Mouse (Mus musculus): ENCODE results near the gene Ascl2.

Gene Ascl2

DNA sequence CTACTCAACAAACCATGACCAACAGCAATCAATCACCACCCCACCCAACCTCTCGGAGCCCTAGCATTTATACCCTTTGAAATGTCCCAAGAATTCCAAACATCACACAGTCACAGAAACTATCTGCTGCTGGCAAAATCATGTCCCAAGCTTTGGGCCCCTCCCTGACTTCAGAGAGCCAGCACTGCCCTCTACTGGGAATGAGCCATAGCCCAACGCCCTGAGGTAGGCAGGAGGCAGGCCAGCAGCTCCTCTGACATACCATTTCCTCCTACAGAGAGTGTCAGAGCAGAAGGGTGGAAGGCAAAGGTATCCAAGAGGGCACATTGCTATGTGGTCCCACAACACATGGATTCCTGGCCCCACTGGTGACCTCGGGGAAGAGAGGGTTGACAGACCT is 33.6 kb upstream of the Ascl2 start:
- DNase-seq (ENCODE audit: low spot score in 2 of 2), result no peak

DNA sequence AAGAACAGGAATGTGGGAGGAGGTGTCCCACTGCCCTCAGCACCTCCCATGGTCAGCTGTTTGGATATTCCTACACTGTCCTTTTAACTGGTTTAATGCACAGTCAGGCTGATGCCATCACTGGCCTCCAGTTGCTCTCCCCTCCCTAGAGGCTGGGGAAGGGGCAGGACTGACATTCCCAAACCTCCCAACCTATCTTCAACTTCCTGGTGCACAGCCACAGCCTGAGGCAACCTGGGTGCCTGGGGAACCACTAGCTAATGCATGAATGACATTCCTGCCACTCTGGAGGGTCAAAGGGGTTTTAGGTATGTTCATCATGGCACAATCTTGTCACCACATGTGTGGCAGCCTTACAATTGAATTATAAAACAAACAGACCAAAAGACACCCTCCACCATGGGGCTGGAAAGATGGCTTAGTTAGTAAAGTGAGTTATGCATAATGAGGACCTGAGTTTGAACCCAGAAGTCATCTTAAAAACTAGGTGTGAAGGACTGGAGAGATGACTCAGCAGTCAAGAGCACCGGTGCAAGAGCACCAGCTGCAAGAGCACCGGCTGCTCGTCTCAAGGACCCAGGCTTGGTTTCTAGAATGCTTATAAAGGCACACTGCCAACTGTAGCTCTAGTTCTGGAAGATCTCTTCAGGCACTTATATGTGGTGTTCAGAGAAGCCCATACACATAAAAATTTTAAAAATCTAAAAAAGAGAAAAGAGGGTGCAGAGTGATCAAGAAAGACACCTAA is 28.5 kb upstream of the Ascl2 start:
- no peak for DNase-seq (ENCODE audit: low spot score in 2 of 2)

DNA sequence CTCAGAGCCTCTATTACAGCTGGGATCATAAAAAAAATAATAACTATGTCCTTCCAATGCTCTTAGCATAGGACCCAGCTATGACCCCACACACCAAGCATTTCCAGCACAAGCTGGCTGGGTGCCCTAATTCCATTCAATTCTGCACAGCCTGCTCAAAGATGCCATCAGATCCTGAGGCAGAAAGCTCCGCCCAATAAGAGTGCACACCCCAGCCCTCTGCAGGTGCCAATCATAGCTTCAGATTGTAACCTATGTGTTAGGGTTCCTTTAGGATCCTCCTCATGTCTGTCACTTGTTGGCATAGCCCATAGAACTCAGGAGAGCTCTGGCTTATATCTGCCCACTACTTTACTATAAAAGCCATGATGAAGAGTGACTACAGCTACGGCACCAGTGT is 27.9 kb upstream of the Ascl2 start:
- DNase-seq (ENCODE audit: low spot score in 2 of 2), result no peak

DNA sequence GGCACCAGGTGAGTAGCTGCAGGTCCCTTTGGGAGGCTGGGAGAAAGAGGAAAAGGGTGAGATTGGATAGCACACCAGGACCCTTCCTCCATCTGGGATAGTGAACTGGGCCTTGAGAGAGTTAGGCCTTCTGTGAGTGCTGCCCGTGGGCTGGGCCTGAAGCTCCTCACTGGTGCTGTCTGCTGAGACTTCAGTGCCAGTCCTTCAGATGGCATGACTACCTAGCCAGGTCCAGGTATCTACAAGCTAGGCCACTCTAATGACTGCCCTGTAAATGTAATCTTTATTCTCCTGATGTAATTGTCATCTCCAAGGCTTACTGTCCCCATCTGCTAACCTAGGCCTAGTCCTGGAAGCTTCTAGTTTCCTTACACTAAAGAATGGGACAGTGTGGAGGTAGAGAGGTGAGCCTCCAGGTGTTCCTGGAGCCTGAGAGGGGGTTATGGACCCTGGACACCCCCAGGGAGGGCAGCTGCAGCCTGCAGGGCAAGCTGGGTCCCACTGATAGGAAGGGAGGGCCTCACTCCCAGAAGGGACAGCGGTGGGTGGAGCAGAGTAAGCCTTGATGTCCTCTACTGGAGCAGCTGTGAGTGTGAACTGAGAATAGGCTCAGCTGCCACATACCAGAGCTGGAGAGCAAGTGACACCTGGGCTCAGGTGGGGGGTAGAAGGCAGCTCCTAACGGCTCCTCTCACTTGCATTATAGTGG is 26.7 kb upstream of the Ascl2 start:
- no peak for DNase-seq (ENCODE audit: low spot score in 2 of 2)

DNA sequence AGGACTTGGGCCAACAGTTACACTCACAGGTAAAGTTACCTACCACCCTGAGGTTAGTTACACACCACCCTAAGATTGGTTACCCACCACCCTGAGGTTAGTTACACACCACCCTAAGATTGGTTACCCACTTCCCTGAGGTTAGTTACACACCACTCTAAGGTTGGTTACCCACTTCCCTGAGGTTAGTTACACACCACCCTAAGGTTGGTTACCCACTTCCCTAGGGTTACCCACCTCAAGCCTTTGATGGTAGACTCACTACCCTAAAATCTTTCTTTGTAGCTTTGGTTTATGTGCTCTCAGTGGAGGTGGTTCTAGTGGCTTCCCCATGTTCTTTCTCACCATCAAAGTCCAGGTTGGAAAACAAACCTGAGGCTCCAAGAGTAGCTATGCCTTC is 25.9 kb upstream of the Ascl2 start:
- no peak for DNase-seq (ENCODE audit: low spot score in 2 of 2)

DNA sequence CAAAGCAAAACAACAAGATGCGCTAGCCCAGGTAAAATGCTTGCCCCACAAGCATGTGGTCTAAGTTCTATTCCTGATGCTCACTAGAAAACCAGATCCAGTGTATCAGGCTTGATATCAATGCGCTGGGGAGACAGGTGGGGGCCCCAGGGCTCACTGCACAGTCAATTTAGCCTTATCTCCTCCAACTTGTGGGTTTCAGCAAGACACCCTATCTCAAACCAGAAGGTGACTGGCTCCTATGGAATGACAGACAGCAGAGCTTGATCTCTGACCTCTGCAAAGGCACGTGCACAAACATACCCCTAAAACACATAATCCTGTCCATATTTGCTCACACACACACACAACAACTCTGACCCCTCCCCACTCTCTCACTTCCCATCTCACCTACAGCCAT is 18.7 kb upstream of the Ascl2 start:
- no peak for DNase-seq (ENCODE audit: low spot score in 2 of 2)

DNA sequence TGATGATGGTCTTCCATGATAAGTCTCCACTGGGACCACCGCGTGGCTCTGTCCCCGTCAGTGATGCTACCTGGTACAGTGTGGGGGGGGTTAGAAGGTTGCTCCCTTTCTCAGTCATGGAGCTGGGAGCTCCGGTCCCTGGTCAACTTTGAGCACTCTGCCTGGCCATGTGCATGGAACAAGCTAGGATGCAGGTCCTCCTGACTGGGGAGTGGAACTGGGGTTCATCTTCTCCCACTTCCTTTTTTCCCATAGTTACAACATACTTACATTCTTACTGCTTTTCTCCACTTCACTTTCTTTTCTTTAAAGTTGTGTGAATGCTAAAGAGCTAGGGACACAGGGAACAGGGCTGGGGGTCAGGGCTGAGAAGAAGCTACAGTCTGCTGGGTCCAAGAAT is 16.1 kb upstream of the Ascl2 start:
- DNase-seq (ENCODE audit: low spot score in 2 of 2), result no peak

DNA sequence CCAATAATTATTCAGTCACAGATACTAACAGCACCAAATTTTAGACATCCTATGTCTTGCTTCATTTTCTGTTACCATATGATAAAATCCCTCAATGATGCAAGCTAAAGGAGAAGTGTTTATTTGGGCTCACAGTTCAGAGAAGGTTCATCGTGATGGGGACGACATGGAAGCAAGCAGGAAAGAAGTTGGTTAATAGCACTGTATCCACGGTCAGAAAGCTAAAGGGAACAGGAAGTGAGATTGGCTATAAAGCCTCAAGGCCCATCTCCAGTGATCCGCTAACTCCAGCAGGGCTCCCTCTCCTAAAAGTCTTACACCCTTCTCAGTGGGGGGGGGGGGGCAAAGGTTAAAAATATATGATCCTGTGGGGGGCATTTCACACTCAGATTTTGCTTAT is 12.8 kb upstream of the Ascl2 start:
- DNase-seq (ENCODE audit: low spot score in 2 of 2), result no peak

DNA sequence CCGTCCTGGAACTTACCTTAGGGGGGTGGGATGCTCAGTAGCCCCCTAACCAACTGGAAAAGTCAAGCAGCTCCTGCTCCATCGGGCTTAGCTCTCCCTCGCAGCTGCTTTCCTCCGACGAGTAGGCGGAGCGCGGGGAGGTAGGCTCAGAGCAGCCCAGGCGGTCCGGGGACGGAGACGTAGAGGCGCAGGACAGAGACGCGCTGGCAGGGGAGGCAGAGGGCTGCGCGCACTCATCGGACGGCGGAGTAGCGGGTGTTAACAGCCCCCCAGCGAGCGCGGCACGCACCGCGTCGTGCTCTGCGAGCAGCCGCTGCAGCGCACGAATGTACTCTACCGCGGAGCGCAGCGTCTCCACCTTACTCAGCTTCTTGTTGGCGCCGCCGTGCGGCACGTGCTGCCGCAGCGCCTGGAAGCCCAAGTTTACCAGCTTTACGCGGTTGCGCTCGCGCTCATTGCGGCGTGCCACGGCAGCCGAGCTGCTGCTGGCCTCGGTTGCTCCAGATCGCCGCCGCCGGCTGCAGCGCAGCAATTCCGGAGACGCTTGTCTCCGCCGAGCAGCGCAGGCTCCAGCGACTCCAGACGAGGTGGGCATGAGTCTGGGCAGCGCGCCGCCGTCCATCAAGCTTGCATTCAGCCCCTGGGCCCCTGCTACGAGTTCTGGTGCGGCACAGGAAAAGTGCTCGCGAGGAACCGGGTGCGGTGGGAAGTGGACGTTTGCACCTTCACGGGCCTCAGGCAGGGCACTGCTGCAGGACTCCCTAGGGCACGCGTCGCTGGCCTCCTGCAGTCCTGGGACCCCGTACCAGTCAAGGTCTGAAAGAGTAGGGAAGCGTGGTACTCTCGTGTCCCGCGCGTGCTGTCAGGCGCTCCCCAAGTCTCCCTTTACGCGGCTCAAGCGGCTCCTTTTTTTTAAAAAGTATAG is 918 bp downstream of the Ascl2 start:
- DNase-seq (ENCODE audit: low spot score in 2 of 2), result no peak

DNA sequence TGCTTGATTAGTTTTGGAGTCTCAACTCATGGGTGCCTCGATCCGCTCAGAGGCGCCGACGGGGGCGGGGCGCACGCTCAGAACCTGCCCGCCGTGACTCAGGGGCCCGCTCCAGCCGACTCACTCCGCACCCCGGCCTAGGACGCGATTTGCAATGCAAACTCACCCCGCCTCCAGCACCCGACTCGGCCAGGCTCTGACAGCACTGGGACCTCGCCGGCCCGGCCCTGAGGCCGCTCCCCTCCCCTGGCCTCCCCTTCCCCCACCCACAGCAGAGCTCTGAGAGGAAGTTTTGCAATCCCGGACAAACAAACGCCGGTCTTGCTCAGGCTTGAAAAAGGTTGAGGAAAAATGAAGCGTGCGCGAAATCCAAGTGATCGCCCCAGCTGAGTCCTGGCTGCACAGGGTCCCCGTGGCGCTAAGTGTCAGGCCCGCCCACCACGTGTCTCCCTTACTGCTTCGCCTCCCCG is 1.6 kb downstream of the Ascl2 start:
- DNase-seq (ENCODE audit: low spot score in 2 of 2), result no peak

DNA sequence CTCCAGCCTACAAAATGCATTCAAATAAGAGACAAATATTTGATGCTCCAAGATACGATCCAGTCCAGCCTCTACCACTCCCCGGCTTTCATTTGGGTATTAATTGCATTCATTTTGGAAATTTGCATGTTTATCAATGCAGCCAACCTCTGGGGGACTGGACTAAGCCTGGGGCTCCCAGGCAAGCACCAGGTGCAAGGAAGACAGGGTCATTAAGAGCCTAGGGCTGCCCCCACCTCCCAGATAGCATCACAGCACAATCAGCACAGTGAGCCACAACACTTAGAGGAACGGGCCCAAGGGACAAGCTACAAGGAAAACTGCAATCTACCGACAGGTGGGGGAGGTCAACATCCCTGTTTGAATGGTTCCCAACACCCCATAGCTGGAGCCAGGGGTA is 9.3 kb downstream of the Ascl2 start:
- DNase-seq (ENCODE audit: low spot score in 2 of 2), result no peak

DNA sequence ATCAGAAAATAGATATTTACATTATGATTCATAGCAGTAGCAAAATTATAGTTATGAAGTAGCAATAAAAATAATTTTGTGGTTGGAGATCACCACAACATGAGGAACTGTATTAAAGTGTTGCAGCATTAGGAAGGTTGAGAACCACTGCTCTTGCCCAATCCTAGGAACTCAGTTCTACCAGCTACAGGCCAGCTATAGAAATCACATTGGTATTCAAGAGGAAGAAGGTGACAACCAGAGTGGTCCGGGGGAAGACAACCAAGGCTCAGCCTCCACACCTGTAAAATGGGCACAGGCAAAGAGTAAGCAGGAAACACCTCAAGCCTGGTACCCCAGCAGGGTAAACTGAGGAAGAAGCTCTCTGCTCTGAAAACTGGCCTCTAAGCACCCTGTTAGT is 10.2 kb downstream of the Ascl2 start:
- no peak for DNase-seq (ENCODE audit: low spot score in 2 of 2)

DNA sequence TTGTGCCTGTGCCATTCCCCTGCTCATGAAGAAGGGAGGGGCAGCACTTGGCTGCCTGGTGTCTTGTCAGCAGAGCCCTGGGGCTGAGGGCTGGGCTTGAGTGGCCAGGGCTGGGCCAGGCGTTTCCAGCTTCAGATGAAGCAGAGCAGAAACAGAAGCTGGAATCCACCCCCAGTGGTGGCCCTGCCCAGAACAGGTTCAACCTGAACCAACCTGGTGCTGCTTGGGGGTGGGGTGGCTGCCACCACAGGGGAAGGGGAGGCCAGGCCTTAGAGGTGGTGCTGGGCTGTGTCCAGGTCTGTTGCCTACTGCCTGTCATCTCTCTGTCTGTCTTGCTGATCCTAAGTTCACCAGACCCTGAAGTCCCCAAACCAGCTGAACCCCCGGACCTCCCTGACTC is 13.0 kb downstream of the Ascl2 start:
- DNase-seq (ENCODE audit: low spot score in 2 of 2), result no peak

DNA sequence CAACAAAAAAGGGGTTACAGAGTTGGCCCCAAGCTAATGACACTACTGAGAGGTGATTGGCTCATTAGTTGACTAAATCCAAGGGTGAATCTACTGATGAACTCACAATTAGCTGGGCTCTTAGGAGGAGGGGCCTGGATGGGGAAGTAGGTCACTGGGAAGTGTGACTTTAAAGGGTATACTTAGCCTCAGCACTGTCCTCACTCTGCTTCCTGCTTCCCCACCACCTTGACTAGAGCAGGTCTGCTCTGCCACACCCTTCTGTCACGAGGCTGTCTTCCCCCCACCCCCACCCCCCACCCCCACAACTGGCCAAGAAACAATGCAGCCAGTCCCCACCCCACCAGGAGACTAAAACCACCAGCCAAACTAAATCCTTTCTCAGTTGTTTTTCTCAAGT is 19.5 kb downstream of the Ascl2 start:
- DNase-seq (ENCODE audit: low spot score in 2 of 2), result no peak

DNA sequence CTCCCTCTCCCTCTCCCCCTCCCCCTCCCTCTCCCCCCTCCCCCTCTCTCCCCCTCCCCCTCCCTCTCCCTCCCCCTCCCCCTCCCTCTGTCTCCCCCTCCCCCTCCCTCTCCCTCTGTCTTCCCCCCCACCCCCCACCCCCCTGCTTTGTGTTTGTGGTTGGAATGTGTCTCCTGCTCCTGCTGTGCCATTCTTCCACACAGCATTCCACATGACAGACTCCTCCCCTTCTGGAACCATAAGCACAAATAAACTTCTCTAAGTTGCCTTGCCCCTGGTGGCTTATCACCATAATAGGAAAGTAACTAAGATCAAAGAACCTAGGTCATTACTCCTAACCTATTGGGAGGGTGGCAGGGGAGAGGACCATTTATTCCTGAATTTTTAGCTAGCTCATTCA is 31.4 kb downstream of the Ascl2 start:
- no peak for DNase-seq (ENCODE audit: low spot score in 2 of 2)

DNA sequence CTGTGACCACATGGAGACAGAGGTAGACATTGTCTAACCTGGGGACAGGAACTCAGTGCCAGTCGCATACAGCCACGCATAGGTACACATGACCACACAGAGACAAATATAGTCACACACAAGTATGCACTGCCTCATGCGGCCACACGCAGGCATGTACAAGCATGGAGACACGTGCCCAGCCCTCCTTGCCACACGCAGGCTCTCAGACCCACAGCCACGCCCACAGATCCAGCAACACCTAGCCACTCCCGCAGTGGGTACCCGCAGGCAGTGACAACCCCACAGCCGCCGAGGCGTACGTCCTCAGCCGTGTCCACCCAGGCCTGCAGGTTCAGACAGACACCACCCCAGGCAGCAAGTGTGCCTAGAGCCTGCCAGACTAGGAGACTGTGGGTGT is 33.4 kb downstream of the Ascl2 start:
- no peak for DNase-seq (ENCODE audit: low spot score in 2 of 2)

DNA sequence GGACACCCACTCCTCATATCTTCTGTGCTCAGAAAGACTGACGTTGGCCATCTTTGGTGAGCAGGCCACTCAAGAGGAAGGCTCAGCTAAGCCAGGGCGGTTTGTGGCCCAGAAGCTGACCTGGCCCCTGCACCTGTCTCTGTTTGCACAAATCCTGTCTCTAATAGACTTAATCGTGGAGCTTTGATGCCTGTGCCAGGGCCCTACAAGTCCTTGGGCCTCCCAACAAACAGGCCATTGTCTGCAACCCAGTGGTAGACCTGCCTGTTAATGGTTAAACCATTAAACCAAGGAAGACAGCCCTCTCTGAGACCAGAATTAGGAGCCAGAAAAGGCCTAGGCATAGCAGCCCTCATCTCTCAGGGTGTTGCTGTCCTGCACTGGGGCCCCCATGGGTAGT is 36.6 kb downstream of the Ascl2 start:
- no peak for DNase-seq (ENCODE audit: low spot score in 2 of 2)

DNA sequence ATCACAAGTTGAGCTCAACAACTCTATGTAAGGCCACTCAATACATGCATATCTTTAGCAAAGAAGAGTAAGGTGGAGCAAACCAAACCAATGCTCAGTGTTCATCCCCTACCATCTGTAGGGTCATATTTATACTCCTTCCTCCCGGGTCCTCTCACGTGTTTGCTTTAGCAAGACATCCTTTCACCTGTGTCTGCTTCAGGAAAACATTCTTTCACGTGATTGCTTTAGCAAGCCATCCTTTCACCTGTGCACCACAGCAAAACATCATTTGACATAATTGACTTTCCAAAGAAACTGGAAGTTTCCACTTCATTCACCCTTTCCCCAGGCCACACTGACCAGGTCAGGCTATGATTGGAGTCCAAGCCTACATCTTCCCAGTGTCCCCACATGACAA is 38.0 kb downstream of the Ascl2 start, which contains the start of gene Th:
Th (minus strand) TSS at position 101 of the 400 bp plus-strand sequence.
- DNase-seq (ENCODE audit: low spot score in 2 of 2), result no peak

DNA sequence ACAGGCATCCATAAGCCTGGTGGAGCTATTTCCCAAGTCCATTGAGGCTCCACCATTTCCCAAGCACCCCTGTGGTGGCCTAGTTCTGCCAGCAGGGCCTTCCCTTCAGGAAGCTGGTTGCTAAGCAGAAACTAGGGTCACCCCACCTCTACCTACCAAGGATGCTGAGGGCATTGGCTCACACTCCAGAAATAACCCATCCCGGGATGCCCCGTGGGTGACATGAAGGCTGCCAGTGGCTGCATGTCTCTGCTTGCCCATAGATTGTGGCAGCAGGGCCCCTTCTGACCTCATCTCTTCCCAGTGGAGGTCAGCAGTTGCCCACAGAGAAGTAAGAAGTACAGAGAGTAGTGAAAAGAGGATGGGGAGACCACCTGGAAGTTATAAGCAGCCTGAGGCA is 39.5 kb downstream of the Ascl2 start:
- peak; percentile 7 to 36 for DNase-seq (ENCODE audit: low spot score in 2 of 2)

DNA sequence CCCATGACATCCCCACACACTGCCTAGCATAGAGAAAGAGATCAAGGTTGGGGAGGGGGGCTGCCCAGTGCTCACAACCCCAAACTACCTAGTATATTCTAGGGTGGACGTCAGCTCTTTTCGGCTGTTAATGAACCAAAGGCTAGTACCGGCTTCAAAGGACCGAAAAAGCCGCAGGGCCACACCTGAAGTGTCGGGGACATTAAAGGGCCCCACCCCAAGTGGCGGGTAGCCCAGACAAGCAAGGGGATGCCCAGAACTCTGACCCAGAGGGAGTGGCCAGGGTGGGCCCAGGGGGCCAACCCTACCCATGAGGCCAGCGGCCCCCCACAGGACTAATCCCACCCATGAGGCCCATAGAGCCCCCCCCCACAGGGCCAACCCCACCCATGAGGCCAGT is 41.8 kb downstream of the Ascl2 start:
- DNase-seq (ENCODE audit: low spot score in 2 of 2), result no peak

DNA sequence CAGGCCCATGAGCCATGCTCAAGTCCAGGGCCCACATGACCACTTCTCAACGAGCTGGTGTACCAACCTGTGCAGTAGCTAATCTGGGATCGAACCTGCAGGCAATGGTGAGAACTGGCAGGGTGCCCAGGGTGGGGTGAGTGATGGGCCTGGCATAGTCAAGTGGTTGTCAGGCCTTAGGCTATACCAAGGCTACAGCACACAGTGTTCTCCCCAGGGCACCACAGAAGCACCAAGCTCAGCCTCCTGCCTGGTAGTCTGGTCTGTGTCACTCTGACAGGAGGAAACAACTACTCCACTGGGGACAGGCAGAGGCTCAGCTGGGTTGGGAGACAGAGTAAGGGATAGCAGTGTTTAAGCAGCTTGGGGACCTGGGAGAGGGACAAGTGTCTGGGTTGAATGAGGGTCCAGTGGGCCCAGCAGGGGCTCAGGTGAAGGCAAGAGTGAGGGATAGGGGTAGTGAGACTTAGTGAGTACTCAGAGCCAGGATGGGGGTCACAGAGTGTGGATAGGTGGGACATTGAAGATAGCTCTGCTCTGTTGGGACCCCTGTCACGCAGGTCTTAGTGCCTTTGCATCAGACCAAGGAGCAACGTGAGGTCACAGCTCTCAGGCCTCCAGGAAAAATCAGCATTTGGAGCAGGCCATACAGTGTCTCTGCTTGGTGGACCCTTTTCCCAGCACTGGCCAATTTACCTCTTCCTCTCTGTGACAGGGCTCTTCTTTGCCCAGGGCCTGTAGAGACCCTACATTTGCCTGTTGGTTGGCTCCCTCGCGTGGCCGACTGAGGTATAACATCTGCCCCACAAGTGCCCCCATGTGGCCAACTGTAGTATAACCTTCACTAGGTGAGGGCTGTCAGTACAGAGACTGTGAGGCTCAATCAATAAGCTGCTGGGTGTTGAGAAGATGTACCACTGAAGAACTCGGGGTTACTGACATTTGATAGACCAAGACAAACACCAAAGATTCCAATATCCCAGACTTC is 50.1 kb downstream of the Ascl2 start:
- DNase-seq (ENCODE audit: low spot score in 2 of 2), result peak; percentile 49 to 69
